Mouse (Mus musculus): Measurements from ENCODE around the gene Dcdc2c. TPM values are rescaled to one million over a fixed set of nuclear protein-coding genes. Genes with fewer than 3 reads are reported as not detected.

Dcdc2c gene
- not detected for polyA plus RNA-seq (2014; fragmentation: Illumina TruSeq; extraction: RNeasy Lipid Tissue Mini Kit (QIAGEN cat#74804); ENCODE audit: low read depth, low replicate concordance)

GRCm38 (mm10) chr12:28552299-28552698 lies at the start of gene Dcdc2c:
TSS of gene Dcdc2c (minus strand) at chr12:28552399.

GRCm38 (mm10) chr12:28582423-28582822 lies 30.2 kb upstream of the Dcdc2c start, which contains the start of gene Allc:
TSS of gene Allc (minus strand) at chr12:28582523.

Other genes with a start within 250 kb of the Dcdc2c start
- not detected for gene Allc, start 30.1 kb upstream of the Dcdc2c start, polyA plus RNA-seq (2014; fragmentation: Illumina TruSeq; extraction: RNeasy Lipid Tissue Mini Kit (QIAGEN cat#74804); ENCODE audit: low read depth, low replicate concordance)
- not detected for gene Colec11, start 71.0 kb upstream of the Dcdc2c start, polyA plus RNA-seq (2014; fragmentation: Illumina TruSeq; extraction: RNeasy Lipid Tissue Mini Kit (QIAGEN cat#74804); ENCODE audit: low read depth, low replicate concordance)
- gene Rps7, start 83.6 kb upstream of the Dcdc2c start, polyA plus RNA-seq (2014; fragmentation: Illumina TruSeq; extraction: RNeasy Lipid Tissue Mini Kit (QIAGEN cat#74804); ENCODE audit: low read depth, low replicate concordance), result 1,000 TPM
- 4.5 TPM for gene Rnaseh1, start 97.2 kb upstream of the Dcdc2c start, polyA plus RNA-seq (2014; fragmentation: Illumina TruSeq; extraction: RNeasy Lipid Tissue Mini Kit (QIAGEN cat#74804); ENCODE audit: low read depth, low replicate concordance)
- 75.9 TPM for gene Adi1, start 122.8 kb upstream of the Dcdc2c start, polyA plus RNA-seq (2014; fragmentation: Illumina TruSeq; extraction: RNeasy Lipid Tissue Mini Kit (QIAGEN cat#74804); ENCODE audit: low read depth, low replicate concordance)
- gene Trappc12, start 198.1 kb upstream of the Dcdc2c start, polyA plus RNA-seq (2014; fragmentation: Illumina TruSeq; extraction: RNeasy Lipid Tissue Mini Kit (QIAGEN cat#74804); ENCODE audit: low read depth, low replicate concordance), result 14.1 TPM
- gene Eipr1, start 199.4 kb upstream of the Dcdc2c start, polyA plus RNA-seq (2014; fragmentation: Illumina TruSeq; extraction: RNeasy Lipid Tissue Mini Kit (QIAGEN cat#74804); ENCODE audit: low read depth, low replicate concordance), result 1.5 TPM

Measured in sigmoid colon, adult 10 weeks (tissue).